Mouse (Mus musculus) granulocyte monocyte progenitor cell, adult 5-6 weeks (primary cell): Measurements from ENCODE around the gene Dnah6. TPM values are rescaled to one million over a fixed set of nuclear protein-coding genes. Genes with fewer than 3 reads are reported as not detected.

Source experiments
- ATAC-seq: replicated peaks from 2 replicates; pipeline ENCODE4 v1.8.0; 2016; ENCODE audit warnings: mild to moderate bottlenecking, moderate TSS enrichment, inconsistent platforms; ENCODE audit not compliant: poor library complexity, severe bottlenecking
- total RNA-seq, 2 experiments: library from RNA; stranded (forward) in 1 of 2; stranded (reverse) in 1 of 2; fragments of 200-712, 200-1000 nt in 1 of 2; fragments of >200 nt in 1 of 2; fragmentation: Nextera tagmentation in 1 of 2; gene quantifications; 2 replicates each; pipeline ENCODE4 v1.2.3; 2014 to 2017

Gene Dnah6
- total RNA-seq, 2 experiments from 2014 or later, result not detected

DNA sequence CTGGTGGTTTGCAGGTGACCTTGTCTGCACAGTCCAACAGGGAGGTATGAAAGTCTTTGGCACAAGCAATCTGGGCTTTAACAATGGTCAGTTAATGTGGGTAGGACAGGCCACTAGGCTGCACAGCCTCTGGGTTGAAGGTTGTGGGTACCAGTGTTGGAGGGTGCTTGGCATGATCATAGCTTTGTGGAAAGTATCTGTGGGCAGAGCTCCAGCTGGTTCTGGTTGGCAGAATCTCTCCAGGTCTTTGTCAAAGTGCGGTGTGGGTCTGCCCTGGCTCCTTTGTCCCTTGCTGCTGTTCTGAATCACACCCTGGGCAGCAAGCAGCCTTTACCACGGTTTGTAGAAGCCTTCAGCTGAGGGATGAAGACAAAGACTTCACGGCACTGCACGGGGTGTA is 238.9 kb downstream of the Dnah6 start:
- no peak for ATAC-seq

DNA sequence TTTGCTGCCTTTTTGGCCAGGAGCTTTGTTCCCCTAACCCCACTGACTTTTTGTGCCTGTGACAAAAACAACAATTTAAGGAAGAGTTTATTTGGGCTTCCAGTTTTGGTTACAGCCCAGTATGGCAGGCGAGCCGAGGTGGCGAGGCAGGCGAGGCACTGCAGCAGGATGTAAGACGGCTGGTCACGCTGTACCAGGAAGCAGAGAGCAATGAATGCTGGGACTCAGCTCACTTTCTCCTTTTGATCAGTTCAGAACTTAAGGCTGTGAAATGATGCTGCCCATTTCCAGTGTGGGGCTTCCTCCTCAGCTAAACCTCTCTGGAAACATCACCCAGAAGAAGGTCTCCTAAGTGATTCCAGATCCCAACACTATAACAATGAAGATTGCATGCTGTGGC is 239.6 kb downstream of the Dnah6 start:
- no peak for ATAC-seq

DNA sequence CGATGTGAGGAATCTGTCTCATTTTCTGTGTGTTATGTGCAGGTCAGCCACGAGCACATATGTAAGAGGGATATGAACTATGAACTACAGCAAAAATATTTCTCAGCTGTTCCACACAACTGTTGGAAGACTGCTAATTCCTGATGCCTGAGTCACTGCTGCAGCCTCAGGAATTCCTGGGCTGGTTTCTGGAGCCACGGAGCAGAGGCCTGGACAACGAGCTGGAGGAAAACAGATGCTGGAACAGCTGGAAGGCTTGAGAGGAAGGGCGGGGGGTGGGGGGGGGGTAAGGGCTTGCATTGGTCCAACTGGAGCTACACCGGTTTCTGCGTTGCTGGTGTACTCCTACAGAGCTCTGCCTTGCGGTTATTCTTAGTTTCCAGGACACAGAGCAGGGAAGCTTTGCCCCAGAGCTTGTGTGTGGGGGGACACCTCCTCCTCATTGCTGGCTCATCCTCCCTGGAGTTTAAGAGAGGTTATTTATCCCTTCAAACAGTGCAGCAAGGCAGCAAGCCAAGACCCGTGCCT is 240.3 kb downstream of the Dnah6 start:
- no peak for ATAC-seq

DNA sequence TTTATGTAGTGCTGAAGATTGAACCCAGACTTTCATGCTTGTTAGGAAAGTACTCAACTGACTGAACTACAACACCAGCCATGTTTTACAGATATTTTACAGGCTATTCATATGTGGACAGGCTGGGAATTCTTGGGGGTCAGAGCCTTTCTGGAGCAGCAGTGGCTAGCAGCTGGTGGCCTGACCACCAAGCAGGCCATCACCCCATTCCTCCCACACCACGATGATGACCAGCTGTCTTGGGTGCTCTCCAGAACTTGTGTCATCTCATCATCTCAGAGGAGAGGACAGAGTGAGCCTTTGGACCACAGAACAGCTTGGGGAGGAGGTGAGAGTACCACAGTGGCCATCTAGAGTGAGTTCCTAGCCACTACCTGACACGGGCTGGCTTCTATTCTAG is 244.6 kb downstream of the Dnah6 start:
- no peak for ATAC-seq

DNA sequence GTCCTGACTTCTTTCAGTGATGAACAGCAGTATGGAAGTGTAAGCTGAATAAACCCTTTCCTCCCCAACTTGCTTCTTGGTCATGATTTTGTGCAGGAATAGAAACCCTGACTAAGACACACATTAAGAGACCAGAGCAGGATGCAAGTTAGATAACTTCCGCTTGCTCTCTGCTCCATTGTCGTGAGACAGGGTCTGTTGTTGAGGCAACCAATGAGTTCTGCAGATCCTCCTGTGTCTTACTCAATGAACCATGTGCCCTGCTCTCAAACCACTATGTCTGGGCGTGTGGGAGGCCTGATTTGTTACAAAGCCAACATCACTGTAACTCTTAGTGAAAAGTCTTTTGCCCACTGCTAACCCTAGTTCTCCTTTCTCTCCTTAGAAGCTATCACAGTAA is 250.4 kb downstream of the Dnah6 start:
- peak; percentile 37 for ATAC-seq

DNA sequence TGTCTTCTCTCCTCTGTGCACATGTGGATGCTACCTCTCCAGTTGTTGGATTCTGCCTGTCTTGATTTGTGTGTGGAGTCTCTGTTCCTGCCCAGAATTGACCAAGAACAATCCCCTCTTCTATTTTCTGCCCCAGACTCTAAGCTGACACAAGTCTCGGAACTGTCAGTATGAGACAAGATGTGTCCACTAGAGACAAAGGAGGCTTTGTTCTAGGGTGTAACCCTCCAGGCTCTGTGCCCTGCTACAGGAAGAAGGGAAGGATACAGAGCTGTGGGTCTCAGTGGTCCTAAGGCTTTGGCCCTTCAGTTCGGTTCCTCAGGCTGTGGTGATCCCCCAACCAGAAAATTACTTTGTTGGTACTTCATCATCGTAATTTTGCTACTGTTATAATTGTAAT is 251.7 kb downstream of the Dnah6 start:
- ATAC-seq, result no peak

Other genes starting within 250 kb of the Dnah6 start
- 118 and 131 TPM in 2 replicates for gene Suclg1, start 26.7 kb upstream of the Dnah6 start, total RNA-seq (2014; fragmentation: Nextera tagmentation)
- gene Suclg1, start 26.7 kb upstream of the Dnah6 start, total RNA-seq (2017), result 146 and 203 TPM in 2 replicates
- gene 4931417E11Rik, start 248.0 kb upstream of the Dnah6 start, total RNA-seq (2014; fragmentation: Nextera tagmentation), result not detected in 2 replicates
- not detected in 2 replicates for gene 4931417E11Rik, start 248.0 kb upstream of the Dnah6 start, total RNA-seq (2017)